Mouse (Mus musculus): Measurements from ENCODE around the gene Ipo9.
A peak's percentile ranks its signal among the peaks of the same experiment; 100 is the strongest.

Gene Ipo9

GRCm38 (mm10) chr1:135429901-135430668 is at the start of gene Ipo9:
Gene Ipo9 (minus strand): TSS chr1:135430499.
- peak; percentile 75 to 91 for DNase-seq (ENCODE audit: low spot score in 2 of 2)

- DNase-seq (ENCODE audit: low spot score in 2 of 2) = no peak
Measured at GRCm38 (mm10) chr1:135475571-135475895, 45.2 kb upstream of the Ipo9 start.

GRCm38 (mm10) chr1:135474861-135475570 is 44.7 kb upstream of the Ipo9 start:
- DNase-seq (ENCODE audit: low spot score in 2 of 2) = no peak

GRCm38 (mm10) chr1:135472536-135472935 is 42.2 kb upstream of the Ipo9 start:
- DNase-seq (ENCODE audit: low spot score in 2 of 2) = no peak

- DNase-seq (ENCODE audit: low spot score in 2 of 2) = no peak
Measured at GRCm38 (mm10) chr1:135471742-135472141, 41.4 kb upstream of the Ipo9 start.

GRCm38 (mm10) chr1:135470546-135470945 is 40.2 kb upstream of the Ipo9 start:
- no peak for DNase-seq (ENCODE audit: low spot score in 2 of 2)

GRCm38 (mm10) chr1:135467462-135467861 is 37.2 kb upstream of the Ipo9 start:
- DNase-seq (ENCODE audit: low spot score in 2 of 2) = no peak

GRCm38 (mm10) chr1:135466935-135467334 is 36.6 kb upstream of the Ipo9 start:
- no peak for DNase-seq (ENCODE audit: low spot score in 2 of 2)

- DNase-seq (ENCODE audit: low spot score in 2 of 2) = no peak
Measured at GRCm38 (mm10) chr1:135465734-135466133, 35.4 kb upstream of the Ipo9 start.

- no peak for DNase-seq (ENCODE audit: low spot score in 2 of 2)
Measured at GRCm38 (mm10) chr1:135462736-135463135, 32.4 kb upstream of the Ipo9 start.

GRCm38 (mm10) chr1:135462304-135462703 is 32.0 kb upstream of the Ipo9 start:
- no peak for DNase-seq (ENCODE audit: low spot score in 2 of 2)

GRCm38 (mm10) chr1:135461097-135461730 is 30.9 kb upstream of the Ipo9 start:
- peak; percentile 18 to 67 for DNase-seq (ENCODE audit: low spot score in 2 of 2)

GRCm38 (mm10) chr1:135460521-135460920 is 30.2 kb upstream of the Ipo9 start:
- DNase-seq (ENCODE audit: low spot score in 2 of 2) = no peak

GRCm38 (mm10) chr1:135457860-135458259 is 27.6 kb upstream of the Ipo9 start:
- no peak for DNase-seq (ENCODE audit: low spot score in 2 of 2)

GRCm38 (mm10) chr1:135452259-135452658 is 22.0 kb upstream of the Ipo9 start:
- peak in 1 of 2 experiments; percentile 42 for DNase-seq (ENCODE audit: low spot score in 2 of 2)

GRCm38 (mm10) chr1:135451419-135451818 is 21.1 kb upstream of the Ipo9 start:
- no peak for DNase-seq (ENCODE audit: low spot score in 2 of 2)

- no peak for DNase-seq (ENCODE audit: low spot score in 2 of 2)
Measured at GRCm38 (mm10) chr1:135449876-135450275, 19.6 kb upstream of the Ipo9 start.

GRCm38 (mm10) chr1:135448940-135449339 is 18.6 kb upstream of the Ipo9 start:
- no peak for DNase-seq (ENCODE audit: low spot score in 2 of 2)

GRCm38 (mm10) chr1:135443506-135443905 is 13.2 kb upstream of the Ipo9 start:
- DNase-seq (ENCODE audit: low spot score in 2 of 2) = no peak

- DNase-seq (ENCODE audit: low spot score in 2 of 2) = no peak
Measured at GRCm38 (mm10) chr1:135441861-135442260, 11.6 kb upstream of the Ipo9 start.

- no peak for DNase-seq (ENCODE audit: low spot score in 2 of 2)
Measured at GRCm38 (mm10) chr1:135440986-135441385, 10.7 kb upstream of the Ipo9 start.

GRCm38 (mm10) chr1:135438801-135439200 is 8.5 kb upstream of the Ipo9 start:
- DNase-seq (ENCODE audit: low spot score in 2 of 2) = no peak

GRCm38 (mm10) chr1:135435823-135436222 is 5.5 kb upstream of the Ipo9 start:
- no peak for DNase-seq (ENCODE audit: low spot score in 2 of 2)

Data from spleen, postnatal 10 days (tissue).